Mouse (Mus musculus): ENCODE data around the gene Zfp42. TPM values are rescaled to one million over a fixed set of nuclear protein-coding genes. Genes with fewer than 3 reads are reported as not detected.
"Not testable (repeated sequence)": the region's sequence is repeated elsewhere in the genome, so short reads cannot be mapped to it uniquely, and the experiment has no call there.

The Zfp42 gene
- polyA plus RNA-seq (2014; fragmentation: Nextera tagmentation; extraction: Ambion mirVana) = not detected in 2 replicates

GRCm38 (mm10) chr8:43306896-43307295 lies at the start of gene Zfp42:
Gene Zfp42, minus strand, starts transcription at chr8:43306980.
- H3K4me2 ChIP-seq (replicated peaks; ENCODE audit: low read depth, low read length) = no peak within 1 kb of the TSS
- 35% methylated on average over 14 of the region's 14 CpGs for WGBS
- no peaks in the 10 kb centered on the region for H3K4me1 ChIP-seq (replicated peaks; ENCODE audit: control insufficient read depth, insufficient read depth, low read length)
- ATAC-seq (ENCODE audit: low FRiP score) = no peak
- no peak within 1 kb of the TSS for H3K27ac ChIP-seq (ENCODE audit: low read depth, low read length)
- DNase-seq (ENCODE audit: low spot score) = no peak
- H3K27me3 ChIP-seq (ENCODE audit: control insufficient read depth, insufficient read depth, low read length) = no peaks in the 10 kb centered on the region
- no peaks in the 10 kb centered on the region for H3K36me3 ChIP-seq (ENCODE audit: control insufficient read depth, insufficient read depth, low read length)
- no peak within 1 kb of the TSS for H3K9ac ChIP-seq (ENCODE audit: low read depth, low read length)
- no peak within 1 kb of the TSS for H3K4me3 ChIP-seq (ENCODE audit: low read depth, low read length)
- H3K9me3 ChIP-seq (ENCODE audit: control insufficient read depth, low read length) = no peaks in the 10 kb centered on the region

- Histone ChIP-seq H3K27me3 (ENCODE audit: control insufficient read depth, insufficient read depth, low read length) (no peaks in the 10 kb centered on the region), H3K9ac (ENCODE audit: low read depth, low read length) (no peak overlapping the region), H3K27ac (ENCODE audit: low read depth, low read length) (no peak overlapping the region), H3K9me3 (ENCODE audit: control insufficient read depth, low read length) (no peaks in the 10 kb centered on the region), H3K4me1 (replicated peaks; ENCODE audit: control insufficient read depth, insufficient read depth, low read length) (no peaks in the 10 kb centered on the region), H3K36me3 (ENCODE audit: control insufficient read depth, insufficient read depth, low read length) (no peaks in the 10 kb centered on the region), H3K4me2 (replicated peaks; ENCODE audit: low read depth, low read length) (no peak overlapping the region), H3K4me3 (ENCODE audit: low read depth, low read length) (no peak overlapping the region)
- 64% methylated on average over 12 of the region's 12 CpGs for WGBS
- peak; percentile 76 for ATAC-seq (ENCODE audit: low FRiP score)
- peak; percentile 3 for DNase-seq (ENCODE audit: low spot score)
Observed at GRCm38 (mm10) chr8:43356069-43356770, 49.4 kb upstream of the Zfp42 start.

GRCm38 (mm10) chr8:43352241-43352640 lies 45.5 kb upstream of the Zfp42 start:
- H3K36me3 ChIP-seq (ENCODE audit: control insufficient read depth, insufficient read depth, low read length); H3K4me2 ChIP-seq (replicated peaks; ENCODE audit: low read depth, low read length); H3K9me3 ChIP-seq (ENCODE audit: control insufficient read depth, low read length); H3K9ac ChIP-seq (ENCODE audit: low read depth, low read length); H3K4me1 ChIP-seq (replicated peaks; ENCODE audit: control insufficient read depth, insufficient read depth, low read length); H3K4me3 ChIP-seq (ENCODE audit: low read depth, low read length); H3K27ac ChIP-seq (ENCODE audit: low read depth, low read length); ATAC-seq (ENCODE audit: low FRiP score); H3K27me3 ChIP-seq (ENCODE audit: control insufficient read depth, insufficient read depth, low read length); DNase-seq (ENCODE audit: low spot score): not testable (repeated sequence)

- Histone ChIP-seq H3K9me3 (ENCODE audit: control insufficient read depth, low read length) (no peaks in the 10 kb centered on the region), H3K36me3 (ENCODE audit: control insufficient read depth, insufficient read depth, low read length) (no peaks in the 10 kb centered on the region), H3K27ac (ENCODE audit: low read depth, low read length) (no peak overlapping the region), H3K4me3 (ENCODE audit: low read depth, low read length) (no peak overlapping the region), H3K9ac (ENCODE audit: low read depth, low read length) (no peak overlapping the region), H3K4me2 (replicated peaks; ENCODE audit: low read depth, low read length) (no peak overlapping the region), H3K27me3 (ENCODE audit: control insufficient read depth, insufficient read depth, low read length) (no peaks in the 10 kb centered on the region), H3K4me1 (replicated peaks; ENCODE audit: control insufficient read depth, insufficient read depth, low read length) (no peaks in the 10 kb centered on the region)
- DNase-seq (ENCODE audit: low spot score) (no peak), ATAC-seq (ENCODE audit: low FRiP score) (no peak)
- 84% methylated on average over 5 of the region's 5 CpGs for WGBS
Observed at GRCm38 (mm10) chr8:43338555-43338954, 31.8 kb upstream of the Zfp42 start.

- 0 out of 2 replicates have a peak, but pooled peaks have one; percentile 10 for ATAC-seq (ENCODE audit: low FRiP score)
- no peak overlapping the region for H3K9ac ChIP-seq (ENCODE audit: low read depth, low read length)
- H3K36me3 ChIP-seq (ENCODE audit: control insufficient read depth, insufficient read depth, low read length) = no peaks in the 10 kb centered on the region
- H3K4me1 ChIP-seq (replicated peaks; ENCODE audit: control insufficient read depth, insufficient read depth, low read length) = no peaks in the 10 kb centered on the region
- no peak overlapping the region for H3K27ac ChIP-seq (ENCODE audit: low read depth, low read length)
- H3K4me2 ChIP-seq (replicated peaks; ENCODE audit: low read depth, low read length) = no peak overlapping the region
- WGBS = 58% methylated on average over 4 of the region's 4 CpGs
- no peak overlapping the region for H3K4me3 ChIP-seq (ENCODE audit: low read depth, low read length)
- H3K9me3 ChIP-seq (ENCODE audit: control insufficient read depth, low read length) = no peaks in the 10 kb centered on the region
- no peaks in the 10 kb centered on the region for H3K27me3 ChIP-seq (ENCODE audit: control insufficient read depth, insufficient read depth, low read length)
- peak; percentile 42 for DNase-seq (ENCODE audit: low spot score)
Observed at GRCm38 (mm10) chr8:43333465-43333864, 26.7 kb upstream of the Zfp42 start.

GRCm38 (mm10) chr8:43331657-43332056 lies 24.9 kb upstream of the Zfp42 start:
- no peaks in the 10 kb centered on the region for H3K27me3 ChIP-seq (ENCODE audit: control insufficient read depth, insufficient read depth, low read length)

GRCm38 (mm10) chr8:43329913-43330705 lies 23.3 kb upstream of the Zfp42 start:
- 94% methylated on average over 21 of the region's 21 CpGs for WGBS
- DNase-seq (ENCODE audit: low spot score) = no peak

More at GRCm38 (mm10) chr8:43331657-43332056, 24.9 kb upstream of the Zfp42 start:
- Histone ChIP-seq H3K36me3 (ENCODE audit: control insufficient read depth, insufficient read depth, low read length) (no peaks in the 10 kb centered on the region), H3K4me2 (replicated peaks; ENCODE audit: low read depth, low read length) (no peak overlapping the region), H3K27ac (ENCODE audit: low read depth, low read length) (no peak overlapping the region), H3K4me1 (replicated peaks; ENCODE audit: control insufficient read depth, insufficient read depth, low read length) (no peaks in the 10 kb centered on the region), H3K9ac (ENCODE audit: low read depth, low read length) (no peak overlapping the region), H3K4me3 (ENCODE audit: low read depth, low read length) (no peak overlapping the region), H3K9me3 (ENCODE audit: control insufficient read depth, low read length) (no peaks in the 10 kb centered on the region)
- WGBS = 90% methylated on average over 7 of the region's 7 CpGs
- peak; percentile 6 for DNase-seq (ENCODE audit: low spot score)
- ATAC-seq (ENCODE audit: low FRiP score) = no peak

GRCm38 (mm10) chr8:43328666-43329065 lies 21.9 kb upstream of the Zfp42 start:
- H3K36me3 ChIP-seq (ENCODE audit: control insufficient read depth, insufficient read depth, low read length) = no peaks in the 10 kb centered on the region
- no peak overlapping the region for H3K27ac ChIP-seq (ENCODE audit: low read depth, low read length)
- no peak overlapping the region for H3K4me2 ChIP-seq (replicated peaks; ENCODE audit: low read depth, low read length)
- no peak for ATAC-seq (ENCODE audit: low FRiP score)
- DNase-seq (ENCODE audit: low spot score) = no peak
- 77% methylated on average over 10 of the region's 10 CpGs for WGBS
- no peaks in the 10 kb centered on the region for H3K27me3 ChIP-seq (ENCODE audit: control insufficient read depth, insufficient read depth, low read length)
- H3K9me3 ChIP-seq (ENCODE audit: control insufficient read depth, low read length) = no peaks in the 10 kb centered on the region
- H3K4me3 ChIP-seq (ENCODE audit: low read depth, low read length) = no peak overlapping the region
- no peaks in the 10 kb centered on the region for H3K4me1 ChIP-seq (replicated peaks; ENCODE audit: control insufficient read depth, insufficient read depth, low read length)
- no peak overlapping the region for H3K9ac ChIP-seq (ENCODE audit: low read depth, low read length)

More at GRCm38 (mm10) chr8:43329913-43330705, 23.3 kb upstream of the Zfp42 start:
- no peak overlapping the region for H3K4me2 ChIP-seq (replicated peaks; ENCODE audit: low read depth, low read length)
- H3K36me3 ChIP-seq (ENCODE audit: control insufficient read depth, insufficient read depth, low read length) = no peaks in the 10 kb centered on the region
- H3K9me3 ChIP-seq (ENCODE audit: control insufficient read depth, low read length) = no peaks in the 10 kb centered on the region
- H3K4me3 ChIP-seq (ENCODE audit: low read depth, low read length) = no peak overlapping the region
- H3K27ac ChIP-seq (ENCODE audit: low read depth, low read length) = no peak overlapping the region
- no peaks in the 10 kb centered on the region for H3K27me3 ChIP-seq (ENCODE audit: control insufficient read depth, insufficient read depth, low read length)
- H3K4me1 ChIP-seq (replicated peaks; ENCODE audit: control insufficient read depth, insufficient read depth, low read length) = no peaks in the 10 kb centered on the region
- H3K9ac ChIP-seq (ENCODE audit: low read depth, low read length) = no peak overlapping the region
- no peak for ATAC-seq (ENCODE audit: low FRiP score)
